Mouse (Mus musculus) lung, postnatal 0 days (tissue): Measurements from ENCODE around the gene Ifitm3.

Source experiments
- CTCF ChIP-seq: IDR thresholded peaks from 2 replicates; pipeline ENCODE4 v1.5.1; 2016; ENCODE audit warnings: antibody characterized with exemption, mild to moderate bottlenecking
- EP300 ChIP-seq: IDR thresholded peaks from 2 replicates; pipeline ENCODE4 v1.6.1; 2016; ENCODE audit warnings: antibody characterized with exemption, mild to moderate bottlenecking, control low read depth

DNA sequence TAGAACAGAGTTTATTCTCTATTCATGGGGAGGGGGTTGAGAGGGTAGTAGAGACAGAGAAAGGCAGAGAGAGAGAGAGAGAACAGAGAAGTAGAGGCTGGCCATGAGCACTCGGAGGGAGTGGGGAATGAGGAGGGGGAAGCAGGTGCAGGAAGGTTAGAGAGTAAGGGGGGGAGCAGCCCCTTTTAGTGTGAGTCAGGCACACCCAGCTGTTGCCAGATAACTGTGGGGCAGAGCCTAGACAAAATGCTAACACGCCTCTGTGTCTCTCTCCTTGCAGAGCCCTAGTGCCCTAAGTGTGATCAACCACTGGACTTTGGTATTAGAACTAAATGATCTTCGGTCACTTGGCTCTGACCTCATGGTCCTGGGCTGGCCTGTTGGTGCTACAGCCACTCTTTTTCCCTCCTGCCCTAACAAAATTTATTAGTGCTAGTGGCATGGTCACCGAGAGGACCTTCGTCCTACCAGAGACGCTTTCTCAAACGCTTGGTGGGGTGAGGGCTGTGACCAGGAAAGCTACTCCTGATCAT, 734 bp upstream of the Ifitm3 start:
- TF ChIP-seq CTCF (no peak), EP300 (no peak)
